Mouse (Mus musculus) kidney, adult 2 months (tissue): Measurements from ENCODE around the gene Cfap97d2. TPM values are rescaled to one million over a fixed set of nuclear protein-coding genes. Genes with fewer than 3 reads are reported as not detected.

Experiments
- DNase-seq: peaks from one replicate; pipeline ENCODE4 v3.0.0; 2021
- H3K27ac ChIP-seq: fragments of 200-500 bp; 2 replicates; pipeline ENCODE4 v1.5.1; 2012; ENCODE audit warnings: low read depth, low read length, control low read depth, inconsistent platforms; ENCODE audit not compliant: insufficient read depth
- H3K27me3 ChIP-seq: fragments of 200-500 bp; replicated peaks from 2 replicates; pipeline ENCODE4 v1.6.1; 2012; ENCODE audit warnings: mild to moderate bottlenecking, moderate library complexity, low read length, inconsistent platforms; ENCODE audit not compliant: control insufficient read depth, insufficient read depth
- H3K36me3 ChIP-seq: fragments of 200-500 bp; 2 replicates; pipeline ENCODE4 v1.6.1; 2012; ENCODE audit warnings: mild to moderate bottlenecking, moderate library complexity, low read length, inconsistent platforms; ENCODE audit not compliant: control insufficient read depth, insufficient read depth
- H3K4me1 ChIP-seq: fragments of 200-500 bp; 2 replicates; pipeline ENCODE4 v1.6.1; 2011; ENCODE audit warnings: low read length; ENCODE audit not compliant: control insufficient read depth, insufficient read depth
- H3K4me3 ChIP-seq: fragments of 200-500 bp; 2 replicates; pipeline ENCODE4 v1.5.1; 2011; ENCODE audit warnings: mild to moderate bottlenecking, low read depth, low read length, control low read depth; ENCODE audit not compliant: insufficient read depth
- CTCF ChIP-seq: fragments of 200-500 bp; conservative IDR thresholded peaks from 2 replicates; pipeline ENCODE4 v1.5.1; 2011; ENCODE audit warnings: low read depth, mild to moderate bottlenecking, control low read depth, low read length, moderate library complexity, mixed read lengths; ENCODE audit not compliant: insufficient read depth, insufficient read length
- POLR2A ChIP-seq: fragments of 200-500 bp; IDR thresholded peaks from one replicate; pipeline ENCODE4 v1.6.1; 2011; ENCODE audit warnings: low read depth, low read length, control low read depth
- WGBS: fragments of 180-500 bp; shearing (Covaris S2); methylation state at CpG from one replicate; pipeline ENCODE4 v1.1.7; 2018; 5-methylcytosine and 5-hydroxymethylcytosine counted together
- polyA plus RNA-seq: library from polyadenylated mRNA; depleted of rRNA; stranded (reverse); fragments of >200 nt; gene quantifications from 2 replicates; pipeline ENCODE4 v1.2.3, GENCODE M21; 2012

Cfap97d2 gene
- polyA plus RNA-seq, 1 experiment: not detected

GRCm38 (mm10) chr8:13696157-13696556, 9.5 kb upstream of the Cfap97d2 start:
- no peak overlapping the region for H3K27ac ChIP-seq
- TF ChIP-seq CTCF: no peak
- TF ChIP-seq POLR2A: no peak
- no peaks in the 10 kb centered on the region for H3K4me1 ChIP-seq
- no peak overlapping the region for H3K4me3 ChIP-seq
- H3K27me3 ChIP-seq: no peaks in the 10 kb centered on the region
- H3K36me3 ChIP-seq: no peaks in the 10 kb centered on the region
- DNase-seq: no peak
- WGBS: 87% methylated on average over 4 of the region's 4 CpGs

- Histone ChIP-seq H3K4me3 (no peak overlapping the region), H3K4me1 (no peaks in the 10 kb centered on the region), H3K27ac (no peak overlapping the region), H3K27me3 (no peaks in the 10 kb centered on the region), H3K36me3 (no peaks in the 10 kb centered on the region)
- no peak for DNase-seq
- WGBS: 75% methylated on average over 8 of the region's 8 CpGs
- TF ChIP-seq CTCF (no peak), POLR2A (no peak)
Observed at GRCm38 (mm10) chr8:13697196-13697595, 8.5 kb upstream of the Cfap97d2 start.

- H3K4me1 ChIP-seq: no peaks in the 10 kb centered on the region
- no peaks in the 10 kb centered on the region for H3K36me3 ChIP-seq
- no peak for DNase-seq
- 67% methylated on average over 8 of the region's 8 CpGs for WGBS
- H3K27me3 ChIP-seq: no peaks in the 10 kb centered on the region
- no peak overlapping the region for H3K27ac ChIP-seq
- no peak for TF ChIP-seq POLR2A
- no peak for TF ChIP-seq CTCF
- no peak overlapping the region for H3K4me3 ChIP-seq
Observed at GRCm38 (mm10) chr8:13697681-13698080, 8.0 kb upstream of the Cfap97d2 start.

GRCm38 (mm10) chr8:13698281-13698680, 7.4 kb upstream of the Cfap97d2 start:
- Histone ChIP-seq H3K4me1 (no peaks in the 10 kb centered on the region), H3K27me3 (no peaks in the 10 kb centered on the region), H3K36me3 (no peaks in the 10 kb centered on the region), H3K27ac (no peak overlapping the region), H3K4me3 (no peak overlapping the region)
- no peak for DNase-seq
- no peak for TF ChIP-seq CTCF
- TF ChIP-seq POLR2A: no peak
- whole genome bisulfite sequencing: 72% methylated on average over 3 of the region's 3 CpGs

GRCm38 (mm10) chr8:13699323-13699949, 6.3 kb upstream of the Cfap97d2 start:
- no peaks in the 10 kb centered on the region for H3K4me1 ChIP-seq
- H3K27me3 ChIP-seq: no peaks in the 10 kb centered on the region
- no peak for DNase-seq
- 76% methylated on average over 5 of the region's 5 CpGs for WGBS
- no peak overlapping the region for H3K4me3 ChIP-seq
- TF ChIP-seq POLR2A: no peak
- H3K36me3 ChIP-seq: no peaks in the 10 kb centered on the region
- no peak overlapping the region for H3K27ac ChIP-seq

GRCm38 (mm10) chr8:13702755-13703154, 2.9 kb upstream of the Cfap97d2 start:
- Histone ChIP-seq H3K27ac (no peak overlapping the region), H3K4me1 (no peaks in the 10 kb centered on the region), H3K36me3 (no peaks in the 10 kb centered on the region), H3K27me3 (no peaks in the 10 kb centered on the region), H3K4me3 (no peak overlapping the region)
- TF ChIP-seq CTCF (no peak), POLR2A (no peak)
- WGBS: 69% methylated on average over 4 of the region's 4 CpGs
- no peak for DNase-seq

- WGBS: 90% methylated on average over 6 of the region's 6 CpGs
- DNase-seq: no peak
- Histone ChIP-seq H3K27me3 (no peaks in the 10 kb centered on the region), H3K4me1 (no peaks in the 10 kb centered on the region), H3K4me3 (no peak overlapping the region), H3K27ac (no peak overlapping the region), H3K36me3 (no peaks in the 10 kb centered on the region)
- TF ChIP-seq POLR2A (no peak), CTCF (no peak)
Observed at GRCm38 (mm10) chr8:13703756-13704155, 1.9 kb upstream of the Cfap97d2 start.

- Histone ChIP-seq H3K36me3 (no peaks in the 10 kb centered on the region), H3K4me3 (no peak overlapping the region), H3K27ac (no peak overlapping the region), H3K27me3 (no peaks in the 10 kb centered on the region), H3K4me1 (no peaks in the 10 kb centered on the region)
- TF ChIP-seq POLR2A (no peak), CTCF (no peak)
- 86% methylated on average over 4 of the region's 4 CpGs for WGBS
- no peak for DNase-seq
Observed at GRCm38 (mm10) chr8:13704301-13704700, 1.4 kb upstream of the Cfap97d2 start.
